Mouse (Mus musculus): ENCODE results near the gene Tcea2.
A peak's percentile ranks its signal among the peaks of the same experiment; 100 is the strongest.

The Tcea2 gene

GRCm38 (mm10) chr2:181679951-181680715 lies at the start of gene Tcea2:
Tcea2 (plus strand) TSS chr2:181680310.
- DNase-seq (ENCODE audit: low read depth, low spot score) = no peak

- no peak for DNase-seq (ENCODE audit: low read depth, low spot score)
Measured at GRCm38 (mm10) chr2:181632624-181633023, 47.5 kb upstream of the Tcea2 start.

GRCm38 (mm10) chr2:181635865-181636264 lies 44.2 kb upstream of the Tcea2 start:
- no peak for DNase-seq (ENCODE audit: low read depth, low spot score)

- DNase-seq (ENCODE audit: low read depth, low spot score) = peak; percentile 13
Measured at GRCm38 (mm10) chr2:181644361-181644760, 35.7 kb upstream of the Tcea2 start.

DNA sequence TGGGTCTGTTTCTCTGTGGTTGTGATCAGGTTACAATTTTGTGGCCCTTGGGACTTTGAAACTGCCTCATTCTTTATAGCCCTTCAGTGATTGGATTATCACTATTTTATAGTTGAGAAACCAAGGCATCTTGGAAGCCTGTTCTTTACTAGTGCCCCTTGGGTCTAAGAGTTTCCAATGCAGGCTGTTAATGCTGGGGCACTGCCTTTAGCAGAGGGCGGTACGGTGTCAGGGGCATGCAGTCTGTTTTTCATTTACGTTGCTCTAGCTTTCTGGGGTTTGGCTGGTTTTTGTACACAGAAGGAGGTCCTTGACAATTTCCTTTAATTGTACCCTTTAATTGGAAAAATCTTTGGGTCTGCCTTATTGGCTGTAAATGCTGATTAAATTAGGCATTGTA lies 34.4 kb upstream of the Tcea2 start:
- DNase-seq (ENCODE audit: low read depth, low spot score) = no peak

DNA sequence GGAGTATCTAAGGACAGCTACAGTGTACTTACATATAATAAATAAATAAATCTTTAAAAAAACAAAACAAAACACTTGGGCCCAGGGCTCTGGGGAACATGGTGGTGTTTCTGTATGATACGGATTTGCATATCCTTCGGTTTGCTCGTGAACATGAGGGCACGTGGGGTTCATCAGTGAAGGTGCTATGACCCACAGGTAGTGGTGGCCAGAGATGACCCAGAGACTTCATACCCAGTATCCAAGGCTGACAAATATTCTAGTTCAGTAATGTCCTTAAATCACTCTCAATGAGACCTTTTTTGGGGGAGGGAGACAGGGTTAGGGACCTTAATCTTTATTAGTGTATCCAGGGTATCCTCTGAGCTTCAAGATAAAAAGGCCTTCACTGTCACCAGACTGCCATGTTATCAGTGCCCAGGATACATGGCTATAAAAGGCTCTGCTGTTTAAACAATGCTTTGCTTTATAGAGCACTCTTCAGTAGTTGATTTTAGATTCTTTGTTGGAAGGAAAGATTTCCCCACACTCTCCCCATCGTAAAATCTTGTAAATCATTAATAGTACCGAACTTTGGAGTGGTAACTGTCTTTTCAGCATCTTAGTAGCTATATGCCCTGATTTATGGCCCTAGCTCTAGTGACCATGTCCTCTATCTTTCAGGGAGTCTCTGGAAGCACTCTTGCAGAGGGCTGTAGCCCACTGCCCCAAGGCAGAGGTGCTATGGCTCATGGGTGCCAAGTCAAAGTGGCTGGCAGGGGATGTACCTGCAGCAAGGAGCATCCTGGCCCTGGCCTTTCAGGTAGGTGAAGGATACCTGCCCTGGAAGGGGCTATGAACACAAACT lies 33.3 kb upstream of the Tcea2 start:
- no peak for DNase-seq (ENCODE audit: low read depth, low spot score)

DNA sequence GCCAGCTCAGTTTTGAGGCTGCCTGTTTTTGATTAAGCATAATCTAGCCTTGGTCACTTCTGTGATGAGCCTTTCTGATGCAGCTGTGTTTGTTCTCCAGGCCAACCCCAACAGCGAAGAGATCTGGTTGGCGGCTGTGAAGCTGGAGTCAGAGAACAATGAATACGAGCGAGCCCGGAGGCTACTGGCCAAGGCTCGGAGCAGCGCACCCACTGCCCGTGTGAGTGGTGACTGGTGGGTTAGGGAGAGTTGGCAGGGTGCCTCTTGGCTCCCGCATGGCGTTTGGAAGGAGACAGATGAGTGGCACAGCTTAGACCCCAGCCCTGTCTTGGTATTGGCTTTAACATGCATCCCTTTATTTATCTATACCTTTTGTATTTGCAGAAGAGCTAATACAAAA lies 31.2 kb upstream of the Tcea2 start:
- DNase-seq (ENCODE audit: low read depth, low spot score) = no peak

DNA sequence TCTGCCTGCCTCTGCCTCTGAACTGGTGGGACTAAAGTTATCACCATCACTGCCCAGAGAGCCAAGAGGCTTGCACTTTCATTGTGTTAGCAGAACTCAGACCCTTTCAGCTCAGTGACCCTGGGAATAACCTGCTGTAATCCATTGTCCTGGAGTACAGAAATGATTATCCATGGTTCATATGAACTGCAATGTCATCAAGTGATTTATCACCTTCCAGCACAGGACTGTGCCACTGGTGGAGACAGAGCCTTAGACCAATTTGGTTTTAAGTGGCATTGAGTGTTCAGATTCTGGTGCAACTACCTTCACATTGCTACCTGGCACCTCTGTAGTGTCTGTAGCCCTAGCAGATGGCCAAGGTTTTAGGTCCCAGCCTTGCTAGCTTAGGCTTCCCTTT lies 27.0 kb upstream of the Tcea2 start:
- DNase-seq (ENCODE audit: low read depth, low spot score) = no peak

GRCm38 (mm10) chr2:181653523-181653922 lies 26.6 kb upstream of the Tcea2 start:
- no peak for DNase-seq (ENCODE audit: low read depth, low spot score)

DNA sequence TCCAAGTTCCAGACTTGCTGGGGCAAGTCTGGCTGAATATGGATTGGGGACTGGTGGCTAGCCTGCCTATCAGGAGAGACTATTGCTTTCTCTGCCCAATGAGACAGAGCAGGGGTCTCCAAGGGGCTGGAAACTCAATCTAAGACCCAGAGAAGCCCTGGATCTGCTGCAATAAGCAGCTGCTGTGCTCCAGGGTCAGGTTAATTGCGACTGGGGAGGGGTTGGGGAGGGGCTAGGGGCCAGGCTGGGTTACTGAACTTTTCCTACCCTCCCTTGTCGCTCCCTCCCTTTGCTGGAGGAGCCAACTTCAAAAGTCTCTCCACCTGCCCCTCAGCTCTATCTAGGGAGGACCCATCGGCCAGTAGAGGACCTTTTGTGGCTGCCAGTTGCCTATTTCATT lies 23.4 kb upstream of the Tcea2 start, which contains the start of gene Gm29797:
Gene Gm29797 (plus strand): TSS at position 301 of the 400 bp plus-strand sequence.
- no peak for DNase-seq (ENCODE audit: low read depth, low spot score)

GRCm38 (mm10) chr2:181657441-181657840 lies 22.7 kb upstream of the Tcea2 start:
- DNase-seq (ENCODE audit: low read depth, low spot score) = no peak

GRCm38 (mm10) chr2:181658528-181658927 lies 21.6 kb upstream of the Tcea2 start:
- no peak for DNase-seq (ENCODE audit: low read depth, low spot score)

DNA sequence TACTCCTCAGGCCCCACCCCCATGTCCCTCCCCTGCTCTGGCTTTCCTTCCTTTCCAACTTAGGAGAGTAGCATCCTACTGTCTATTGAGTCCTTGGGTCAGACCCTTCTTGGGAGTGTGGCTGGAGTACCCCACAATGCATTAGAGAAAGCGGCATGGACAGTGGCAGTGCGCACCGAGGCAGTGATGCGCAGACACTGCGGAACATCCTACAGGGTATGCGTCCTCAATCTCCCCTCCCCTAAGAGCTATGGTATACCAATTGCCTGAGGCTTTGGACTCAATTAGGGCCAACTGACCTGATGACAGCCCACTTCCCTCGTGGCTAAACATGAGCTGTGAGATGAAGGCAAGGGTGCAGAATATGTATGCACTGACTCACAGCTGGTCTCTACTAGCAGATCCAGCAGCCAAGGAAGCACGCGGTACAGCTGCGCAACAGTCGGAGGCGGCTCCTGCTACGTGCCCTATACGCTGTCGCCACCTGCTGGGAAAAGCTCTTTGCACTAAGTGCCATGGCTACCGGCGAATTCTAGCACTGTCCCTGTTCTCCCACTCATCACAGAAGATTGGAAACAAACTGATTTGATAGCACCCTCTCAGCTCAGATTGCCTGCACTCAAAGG lies 21.1 kb upstream of the Tcea2 start:
- DNase-seq (ENCODE audit: low read depth, low spot score) = no peak

DNA sequence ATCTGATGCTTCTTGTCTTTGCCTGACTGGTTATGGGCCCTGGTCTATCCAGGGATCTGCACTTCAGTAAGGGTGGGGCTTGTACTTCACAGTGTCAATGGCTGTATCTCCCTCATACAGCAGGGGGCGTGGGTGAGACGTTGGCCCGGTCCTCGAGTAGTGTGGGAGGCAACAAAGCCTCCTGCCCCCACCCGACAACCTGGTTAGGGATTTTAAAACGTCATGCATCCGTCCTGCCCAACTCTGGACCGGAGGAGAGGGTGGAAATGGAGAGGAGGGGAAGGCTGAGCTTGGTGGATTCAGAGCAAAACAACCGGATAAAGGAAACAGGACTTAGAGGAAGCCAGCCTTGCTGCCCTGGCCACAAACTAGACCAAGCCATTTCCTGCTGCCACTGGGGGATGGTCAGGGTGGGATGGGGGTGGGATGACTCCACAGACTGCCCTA lies 20.5 kb upstream of the Tcea2 start:
- no peak for DNase-seq (ENCODE audit: low read depth, low spot score)

- no peak for DNase-seq (ENCODE audit: low read depth, low spot score)
Measured at GRCm38 (mm10) chr2:181662620-181663297, 17.4 kb upstream of the Tcea2 start.

- DNase-seq (ENCODE audit: low read depth, low spot score) = no peak
Measured at GRCm38 (mm10) chr2:181663298-181663630, 16.8 kb upstream of the Tcea2 start.

GRCm38 (mm10) chr2:181670285-181670912 lies 9.7 kb upstream of the Tcea2 start:
- no peak for DNase-seq (ENCODE audit: low read depth, low spot score)

- no peak for DNase-seq (ENCODE audit: low read depth, low spot score)
Measured at GRCm38 (mm10) chr2:181670913-181671311, 9.2 kb upstream of the Tcea2 start.

- DNase-seq (ENCODE audit: low read depth, low spot score) = no peak
Measured at GRCm38 (mm10) chr2:181671326-181671725, 8.8 kb upstream of the Tcea2 start, which contains the start of gene Sox18. Sox18 (minus strand) TSS chr2:181671640.

- DNase-seq (ENCODE audit: low read depth, low spot score) = no peak
Measured at GRCm38 (mm10) chr2:181671984-181672383, 8.1 kb upstream of the Tcea2 start.

- no peak for DNase-seq (ENCODE audit: low read depth, low spot score)
Measured at GRCm38 (mm10) chr2:181673501-181673900, 6.6 kb upstream of the Tcea2 start.

Measured in WW6 (cell line).